8 mouse cellular contexts compared by ENCODE assay signal in genomic region chr5:64739311-64740261, GRCm38 (mm10).
DNase-seq lines count a peak whose midpoint lies in the region; ATAC-seq lines count a peak whose summit lies in the region.

No protein-coding gene starts in this region.

- peak; percentile 7 for DNase-seq in MN1 (ENCODE audit: low spot score)
- DNase-seq in embryonic facial prominence, embryonic 14.5 days (ENCODE audit: low spot score): peak; percentile 86
- DNase-seq in midbrain, embryonic 10.5 days (ENCODE audit: low spot score): peak; percentile 71
- no peak for DNase-seq in urinary bladder, postnatal 10 days (ENCODE audit: low spot score)
- no peak for DNase-seq in right cerebral cortex, postnatal 36 days (ENCODE audit: low spot score in 2 of 2)
- DNase-seq in thymus, postnatal 36 days: no peak

- 6% methylated on average over 15 of the region's 15 CpGs for WGBS in embryonic facial prominence, embryonic 14.5 days
- 20% methylated on average over 15 of the region's 15 CpGs for WGBS in intestine, embryonic 16.5 days
- WGBS in midbrain, embryonic 10.5 days: 4% methylated on average over 15 of the region's 15 CpGs

- H3K9ac ChIP-seq in embryonic facial prominence, embryonic 14.5 days (ENCODE audit: low read depth, low read length): peak overlapping the region; percentile 36; the same call in 1 of the 2 replicates
- H3K9ac ChIP-seq in intestine, embryonic 16.5 days (ENCODE audit: low read depth, low read length): no peak overlapping the region

- H3K27me3 ChIP-seq in embryonic facial prominence, embryonic 14.5 days (replicated peaks; ENCODE audit: control insufficient read depth, insufficient read depth, low read length): no peaks in the 10 kb centered on the region
- no peaks in the 10 kb centered on the region for H3K27me3 ChIP-seq in intestine, embryonic 16.5 days (replicated peaks; ENCODE audit: control insufficient read depth, insufficient read depth, low read length)
- no peaks in the 10 kb centered on the region for H3K27me3 ChIP-seq in midbrain, embryonic 10.5 days (ENCODE audit: low read depth, poor library complexity, severe bottlenecking)

- 0 out of 2 replicates have a peak overlapping the region, but pooled peaks have one; percentile 16 for H3K4me2 ChIP-seq in embryonic facial prominence, embryonic 14.5 days (ENCODE audit: low read depth, low read length)
- no peak overlapping the region for H3K4me2 ChIP-seq in intestine, embryonic 16.5 days (ENCODE audit: low read depth, low read length)

- no peaks in the 10 kb centered on the region for H3K36me3 ChIP-seq in embryonic facial prominence, embryonic 14.5 days (ENCODE audit: control insufficient read depth, insufficient read depth, low read length)
- no peaks in the 10 kb centered on the region for H3K36me3 ChIP-seq in intestine, embryonic 16.5 days (ENCODE audit: control insufficient read depth, insufficient read depth, low read length)
- no peaks in the 10 kb centered on the region for H3K36me3 ChIP-seq in midbrain, embryonic 10.5 days

- ATAC-seq in embryonic facial prominence, embryonic 14.5 days (ENCODE audit: low read depth): peak; percentile 86
- ATAC-seq in intestine, embryonic 16.5 days: peak; percentile 77
- no peak for ATAC-seq in megakaryocyte-erythroid progenitor cell, adult 5-6 weeks (replicated peaks; ENCODE audit: low FRiP score, low TSS enrichment, poor library complexity, severe bottlenecking)

- peaks cover 28% of the 10 kb centered on the region for H3K4me1 ChIP-seq in embryonic facial prominence, embryonic 14.5 days (ENCODE audit: control insufficient read depth, insufficient read depth, low read length)
- peaks cover 17% of the 10 kb centered on the region for H3K4me1 ChIP-seq in intestine, embryonic 16.5 days (ENCODE audit: control insufficient read depth, insufficient read depth, low read length)
- H3K4me1 ChIP-seq in midbrain, embryonic 10.5 days: peaks cover 43% of the 10 kb centered on the region

- no peaks in the 10 kb centered on the region for H3K9me3 ChIP-seq in embryonic facial prominence, embryonic 14.5 days (ENCODE audit: control insufficient read depth, low read length)
- no peaks in the 10 kb centered on the region for H3K9me3 ChIP-seq in intestine, embryonic 16.5 days (ENCODE audit: control insufficient read depth, low read length)
- H3K9me3 ChIP-seq in midbrain, embryonic 10.5 days (replicated peaks): no peaks in the 10 kb centered on the region

- peak overlapping the region; percentile 83 for H3K27ac ChIP-seq in embryonic facial prominence, embryonic 14.5 days (replicated peaks; ENCODE audit: low read depth, low read length)
- H3K27ac ChIP-seq in intestine, embryonic 16.5 days (ENCODE audit: low read length): peak overlapping the region; percentile 50; the same call in 1 of the 2 replicates
- H3K27ac ChIP-seq in midbrain, embryonic 10.5 days (replicated peaks): peak overlapping the region; percentile 89

- no peak overlapping the region for H3K4me3 ChIP-seq in embryonic facial prominence, embryonic 14.5 days (ENCODE audit: low read depth, low read length)
- no peak overlapping the region for H3K4me3 ChIP-seq in intestine, embryonic 16.5 days (ENCODE audit: low read length)
- peak overlapping the region; percentile 29 for H3K4me3 ChIP-seq in midbrain, embryonic 10.5 days

Comparison
In these comparisons a context has a peak if more than half of its experiments do, and no peak if none do; other contexts are left out.
1. DNase-seq: peak in MN1 (single experiment), embryonic facial prominence, embryonic 14.5 days (single experiment) and midbrain, embryonic 10.5 days (single experiment); none in urinary bladder, postnatal 10 days (single experiment), right cerebral cortex, postnatal 36 days (0 of 2) and thymus, postnatal 36 days (0 of 2).
2. Peak in every context shown above with its lines, with median percentiles within 50 percentile points of each other: H3K27ac ChIP-seq.